Mouse (Mus musculus): ENCODE measurements at regions not wholly inside any gene's neighbourhood (a gene's known extent, or its start where the extent isn't known, plus 50 kb on each side); places are given as distances from the start of the nearest gene placed in this dataset.

- intact Hi-C loops (cut with DNase I) = no loop called here
- no peak for DNase-seq
Observed at GRCm38 (mm10) chr10:115901070-115901469, 84.4 kb downstream of the Tspan8 start.

GRCm38 (mm10) chr10:115903049-115903448, 86.4 kb downstream of the Tspan8 start:
- no peak for DNase-seq
- intact Hi-C loops (cut with DNase I) = no loop called here

DNA sequence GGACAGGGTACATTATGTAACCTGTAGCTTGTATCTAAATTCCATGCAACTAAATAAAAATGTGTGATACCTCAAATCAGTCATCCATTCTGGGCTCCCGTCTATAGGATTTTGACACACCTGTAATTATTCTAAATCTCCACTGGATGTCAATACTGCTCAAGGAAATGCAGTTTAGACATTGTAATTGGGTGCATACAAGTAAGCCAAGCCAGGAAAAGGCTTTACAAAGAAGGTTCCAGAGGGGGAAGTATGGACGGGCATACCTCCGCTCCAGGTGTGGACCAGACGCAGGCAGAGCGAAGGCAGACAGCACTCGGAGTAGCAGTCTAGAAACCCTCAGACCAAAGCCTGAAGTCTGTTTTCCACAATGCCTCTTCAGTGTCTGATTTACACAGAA, 97.0 kb upstream of the Ptprr start:
- DNase-seq = no peak
- intact Hi-C loops (cut with DNase I) = loop anchor here (5.0 kb wide), 1 partner anchor 276 kb away; no protein-coding TSS in a partner anchor

Measured in left cerebral cortex, postnatal 4 days (tissue).